Mouse (Mus musculus): ENCODE results near the gene Paqr7. TPM values are rescaled to one million over a fixed set of nuclear protein-coding genes. Genes with fewer than 3 reads are reported as not detected.

The Paqr7 gene
- 4.3 and 6.0 TPM in 2 replicates for polyA plus RNA-seq (2014; fragmentation: Nextera tagmentation; extraction: Ambion mirVana)

- peak within 1 kb of the TSS; percentile 52 for H3K4me3 ChIP-seq (ENCODE audit: low read depth, low read length)
- WGBS = 4% methylated on average over 35 of the region's 35 CpGs
- H3K4me2 ChIP-seq (ENCODE audit: low read length) = peak within 1 kb of the TSS; percentile 97
- H3K36me3 ChIP-seq (ENCODE audit: control insufficient read depth, insufficient read depth, low read length) = no peaks in the 10 kb centered on the region
- no peaks in the 10 kb centered on the region for H3K9me3 ChIP-seq (replicated peaks; ENCODE audit: control insufficient read depth, low read length)
- no peaks in the 10 kb centered on the region for H3K27me3 ChIP-seq (replicated peaks; ENCODE audit: control insufficient read depth, insufficient read depth, low read length)
- DNase-seq (ENCODE audit: low spot score) (no peak), ATAC-seq (peak; percentile 80)
- H3K27ac ChIP-seq (ENCODE audit: low read depth, low read length) = peak within 1 kb of the TSS; percentile 30; the same call in 1 of the 2 replicates
- peak within 1 kb of the TSS; percentile 75 for H3K9ac ChIP-seq (ENCODE audit: low read length)
- peaks cover 2% of the 10 kb centered on the region; the same call in 1 of the 2 replicates for H3K4me1 ChIP-seq (ENCODE audit: control insufficient read depth, insufficient read depth, low read length)
Observed at GRCm38 (mm10) chr4:134496595-134497210, at the start of gene Paqr7. TSS of gene Paqr7 (plus strand) at chr4:134496697.

GRCm38 (mm10) chr4:134447966-134448365, 48.5 kb upstream of the Paqr7 start:
- no peaks in the 10 kb centered on the region for H3K9me3 ChIP-seq (replicated peaks; ENCODE audit: control insufficient read depth, low read length)
- H3K36me3 ChIP-seq (ENCODE audit: control insufficient read depth, insufficient read depth, low read length) = no peaks in the 10 kb centered on the region
- no peak for ATAC-seq
- WGBS = 46% methylated on average over 23 of the region's 23 CpGs
- no peak overlapping the region for H3K4me3 ChIP-seq (ENCODE audit: low read depth, low read length)
- H3K9ac ChIP-seq (ENCODE audit: low read length) = no peak overlapping the region
- H3K27me3 ChIP-seq (replicated peaks; ENCODE audit: control insufficient read depth, insufficient read depth, low read length) = no peaks in the 10 kb centered on the region
- no peak overlapping the region for H3K27ac ChIP-seq (ENCODE audit: low read depth, low read length)
- H3K4me2 ChIP-seq (ENCODE audit: low read length) = no peak overlapping the region
- peaks cover 24% of the 10 kb centered on the region for H3K4me1 ChIP-seq (ENCODE audit: control insufficient read depth, insufficient read depth, low read length)
- DNase-seq (ENCODE audit: low spot score) = no peak

GRCm38 (mm10) chr4:134449595-134450391, 46.7 kb upstream of the Paqr7 start:
- H3K9me3 ChIP-seq (replicated peaks; ENCODE audit: control insufficient read depth, low read length) = no peaks in the 10 kb centered on the region
- no peak overlapping the region for H3K4me3 ChIP-seq (ENCODE audit: low read depth, low read length)
- WGBS = 13% methylated on average over 13 of the region's 13 CpGs
- H3K27ac ChIP-seq (ENCODE audit: low read depth, low read length) = peak overlapping the region; percentile 92
- DNase-seq (ENCODE audit: low spot score) = peak; percentile 86
- 0 out of 2 replicates have a peak, but pooled peaks cover 9% of the 10 kb centered on the region for H3K27me3 ChIP-seq (replicated peaks; ENCODE audit: control insufficient read depth, insufficient read depth, low read length)
- H3K9ac ChIP-seq (ENCODE audit: low read length) = peak overlapping the region; percentile 49
- peak overlapping the region; percentile 8; the same call in 1 of the 2 replicates for H3K4me2 ChIP-seq (ENCODE audit: low read length)
- peak; percentile 70 for ATAC-seq
- no peaks in the 10 kb centered on the region for H3K36me3 ChIP-seq (ENCODE audit: control insufficient read depth, insufficient read depth, low read length)
- H3K4me1 ChIP-seq (ENCODE audit: control insufficient read depth, insufficient read depth, low read length) = peaks cover 24% of the 10 kb centered on the region

- Histone ChIP-seq H3K9ac (ENCODE audit: low read length) (peak overlapping the region; percentile 49), H3K4me3 (ENCODE audit: low read depth, low read length) (no peak overlapping the region), H3K4me2 (ENCODE audit: low read length) (peak overlapping the region; percentile 8), H3K27ac (ENCODE audit: low read depth, low read length) (peak overlapping the region; percentile 92), H3K9me3 (replicated peaks; ENCODE audit: control insufficient read depth, low read length) (no peaks in the 10 kb centered on the region), H3K36me3 (ENCODE audit: control insufficient read depth, insufficient read depth, low read length) (no peaks in the 10 kb centered on the region), H3K27me3 (replicated peaks; ENCODE audit: control insufficient read depth, insufficient read depth, low read length) (0 out of 2 replicates have a peak, but pooled peaks cover 9% of the 10 kb centered on the region), H3K4me1 (ENCODE audit: control insufficient read depth, insufficient read depth, low read length) (peaks cover 24% of the 10 kb centered on the region)
- peak; percentile 69 for ATAC-seq
- WGBS = 9% methylated on average over 20 of the region's 20 CpGs
- peak; percentile 75 for DNase-seq (ENCODE audit: low spot score)
Observed at GRCm38 (mm10) chr4:134450392-134451195, 45.9 kb upstream of the Paqr7 start.

- no peak overlapping the region for H3K4me2 ChIP-seq (ENCODE audit: low read length)
Observed at GRCm38 (mm10) chr4:134451484-134451883, 45.0 kb upstream of the Paqr7 start.

GRCm38 (mm10) chr4:134453619-134454400, 42.7 kb upstream of the Paqr7 start:
- Histone ChIP-seq H3K9ac (ENCODE audit: low read length) (no peak overlapping the region), H3K36me3 (ENCODE audit: control insufficient read depth, insufficient read depth, low read length) (no peaks in the 10 kb centered on the region), H3K4me3 (ENCODE audit: low read depth, low read length) (no peak overlapping the region), H3K4me2 (ENCODE audit: low read length) (peak overlapping the region; percentile 14; the same call in 1 of the 2 replicates), H3K27ac (ENCODE audit: low read depth, low read length) (no peak overlapping the region), H3K9me3 (replicated peaks; ENCODE audit: control insufficient read depth, low read length) (no peaks in the 10 kb centered on the region), H3K27me3 (replicated peaks; ENCODE audit: control insufficient read depth, insufficient read depth, low read length) (0 out of 2 replicates have a peak, but pooled peaks cover 9% of the 10 kb centered on the region), H3K4me1 (ENCODE audit: control insufficient read depth, insufficient read depth, low read length) (peaks cover 26% of the 10 kb centered on the region)
- ATAC-seq = no peak
- DNase-seq (ENCODE audit: low spot score) = no peak
- WGBS = 29% methylated on average over 34 of the region's 34 CpGs

More at GRCm38 (mm10) chr4:134451484-134451883, 45.0 kb upstream of the Paqr7 start:
- H3K9me3 ChIP-seq (replicated peaks; ENCODE audit: control insufficient read depth, low read length) = no peaks in the 10 kb centered on the region
- H3K36me3 ChIP-seq (ENCODE audit: control insufficient read depth, insufficient read depth, low read length) = no peaks in the 10 kb centered on the region
- H3K4me3 ChIP-seq (ENCODE audit: low read depth, low read length) = no peak overlapping the region
- H3K4me1 ChIP-seq (ENCODE audit: control insufficient read depth, insufficient read depth, low read length) = peaks cover 24% of the 10 kb centered on the region
- H3K27me3 ChIP-seq (replicated peaks; ENCODE audit: control insufficient read depth, insufficient read depth, low read length) = 0 out of 2 replicates have a peak, but pooled peaks cover 9% of the 10 kb centered on the region
- H3K27ac ChIP-seq (ENCODE audit: low read depth, low read length) = peak overlapping the region; percentile 92; the same call in 1 of the 2 replicates
- DNase-seq (ENCODE audit: low spot score) = no peak
- ATAC-seq = no peak
- H3K9ac ChIP-seq (ENCODE audit: low read length) = peak overlapping the region; percentile 49; the same call in 1 of the 2 replicates
- WGBS = 57% methylated on average over 9 of the region's 9 CpGs

GRCm38 (mm10) chr4:134455310-134455709, 41.2 kb upstream of the Paqr7 start:
- no peak overlapping the region for H3K9ac ChIP-seq (ENCODE audit: low read length)
- H3K27ac ChIP-seq (ENCODE audit: low read depth, low read length) = no peak overlapping the region
- peaks cover 17% of the 10 kb centered on the region for H3K4me1 ChIP-seq (ENCODE audit: control insufficient read depth, insufficient read depth, low read length)
- H3K4me3 ChIP-seq (ENCODE audit: low read depth, low read length) = no peak overlapping the region
- H3K27me3 ChIP-seq (replicated peaks; ENCODE audit: control insufficient read depth, insufficient read depth, low read length) = 0 out of 2 replicates have a peak, but pooled peaks cover 9% of the 10 kb centered on the region
- WGBS = 62% methylated on average over 6 of the region's 6 CpGs
- H3K9me3 ChIP-seq (replicated peaks; ENCODE audit: control insufficient read depth, low read length) = no peaks in the 10 kb centered on the region
- DNase-seq (ENCODE audit: low spot score) (no peak), ATAC-seq (no peak)
- H3K36me3 ChIP-seq (ENCODE audit: control insufficient read depth, insufficient read depth, low read length) = no peaks in the 10 kb centered on the region
- no peak overlapping the region for H3K4me2 ChIP-seq (ENCODE audit: low read length)

Data from forebrain, embryonic 14.5 days (tissue).